Mouse (Mus musculus) heart, adult 8-10 months (tissue): ENCODE results near the gene Amotl1. TPM values are rescaled to one million over a fixed set of nuclear protein-coding genes. Genes with fewer than 3 reads are reported as not detected.
"Not testable (repeated sequence)": the region's sequence is repeated elsewhere in the genome, so short reads cannot be mapped to it uniquely, and the experiment has no call there.

Source experiments
- DNase-seq: peaks from one replicate; pipeline ENCODE4 v3.0.0; 2022; ENCODE audit warnings: low spot score
- total RNA-seq, 4 experiments: library from RNA; stranded (reverse); gene quantifications; 2 replicates each; pipeline ENCODE4 v1.2.4; 2022

The Amotl1 gene
- 10 to 100 TPM; 56.2 to 65.0 (median 58.1) TPM for total RNA-seq

GRCm38 (mm10) chr9:14644956-14645355 is at the start of gene Amotl1:
Gene Amotl1 (minus strand): TSS chr9:14645056.
- no peak for DNase-seq

GRCm38 (mm10) chr9:14689376-14690108 is 44.7 kb upstream of the Amotl1 start:
- DNase-seq, result peak; percentile 39

- DNase-seq, result no peak
Measured at GRCm38 (mm10) chr9:14684363-14684762, 39.5 kb upstream of the Amotl1 start.

GRCm38 (mm10) chr9:14682741-14683140 is 37.9 kb upstream of the Amotl1 start:
- DNase-seq, result no peak

GRCm38 (mm10) chr9:14680584-14680983 is 35.7 kb upstream of the Amotl1 start:
- DNase-seq, result no peak

GRCm38 (mm10) chr9:14675707-14676691 is 31.1 kb upstream of the Amotl1 start:
- DNase-seq, result no peak

- DNase-seq, result no peak
Measured at GRCm38 (mm10) chr9:14674506-14674905, 29.6 kb upstream of the Amotl1 start.

GRCm38 (mm10) chr9:14673109-14673508 is 28.3 kb upstream of the Amotl1 start:
- no peak for DNase-seq

- DNase-seq, result not testable (repeated sequence)
Measured at GRCm38 (mm10) chr9:14671965-14672364, 27.1 kb upstream of the Amotl1 start.

GRCm38 (mm10) chr9:14668382-14668781 is 23.5 kb upstream of the Amotl1 start:
- DNase-seq, result no peak

- no peak for DNase-seq
Measured at GRCm38 (mm10) chr9:14666071-14666470, 21.2 kb upstream of the Amotl1 start.

- DNase-seq, result no peak
Measured at GRCm38 (mm10) chr9:14663591-14663990, 18.7 kb upstream of the Amotl1 start.

- DNase-seq, result no peak
Measured at GRCm38 (mm10) chr9:14662876-14663275, 18.0 kb upstream of the Amotl1 start.

GRCm38 (mm10) chr9:14662138-14662537 is 17.3 kb upstream of the Amotl1 start:
- DNase-seq, result no peak

GRCm38 (mm10) chr9:14657926-14658325 is 13.1 kb upstream of the Amotl1 start:
- DNase-seq, result no peak

GRCm38 (mm10) chr9:14654010-14654409 is 9.2 kb upstream of the Amotl1 start:
- no peak for DNase-seq

GRCm38 (mm10) chr9:14652761-14653160 is 7.9 kb upstream of the Amotl1 start:
- no peak for DNase-seq

- no peak for DNase-seq
Measured at GRCm38 (mm10) chr9:14647849-14648248, 3.0 kb upstream of the Amotl1 start.

- no peak for DNase-seq
Measured at GRCm38 (mm10) chr9:14646641-14647040, 1.8 kb upstream of the Amotl1 start.

GRCm38 (mm10) chr9:14646061-14646460 is 1.2 kb upstream of the Amotl1 start:
- no peak for DNase-seq

- no peak for DNase-seq
Measured at GRCm38 (mm10) chr9:14643328-14643727, 1.5 kb downstream of the Amotl1 start.

GRCm38 (mm10) chr9:14642251-14643021 is 2.4 kb downstream of the Amotl1 start:
- peak; percentile 48 for DNase-seq
